Mouse (Mus musculus) adrenal gland, adult 8-10 months (tissue): ENCODE measurements around the gene Frs3. TPM values are rescaled to one million over a fixed set of nuclear protein-coding genes. Genes with fewer than 3 reads are reported as not detected.
"Not testable (repeated sequence)": the region's sequence is repeated elsewhere in the genome, so short reads cannot be mapped to it uniquely, and the experiment has no call there.

Source experiments
- DNase-seq: peaks from one replicate; pipeline ENCODE4 v3.0.0; 2022
- total RNA-seq, 4 experiments: library from RNA; stranded (reverse); gene quantifications; 2 replicates each; pipeline ENCODE4 v1.2.4; 2022

The Frs3 gene
- 10 to 100 TPM in 1 of 4 experiments, 1 to 10 TPM in 3; 3.9 to 10.5 (median 8.6) TPM for total RNA-seq

- DNase-seq, result peak; percentile 68
Measured at GRCm38 (mm10) chr17:47688608-47689575, at the start of gene Frs3. Gene Frs3, plus strand, starts transcription at chr17:47689030.

DNA sequence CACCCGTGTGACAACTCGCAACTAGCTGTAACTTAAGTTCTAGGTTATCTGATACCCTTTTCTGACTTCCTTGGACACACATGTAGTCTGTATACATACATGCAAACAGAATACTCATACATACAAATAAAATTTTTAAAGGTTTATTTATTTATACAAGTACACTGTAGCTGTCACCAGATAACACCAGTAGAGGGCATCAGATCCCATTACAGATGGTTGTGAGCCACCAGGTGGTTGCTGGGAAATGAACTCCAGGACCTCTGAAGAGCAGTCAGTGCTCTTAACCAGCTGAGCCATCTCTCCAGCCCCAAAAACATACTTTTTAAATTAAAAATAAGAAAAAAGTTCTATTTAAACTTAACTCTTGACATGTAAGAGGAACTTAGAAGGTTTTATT, 45.8 kb upstream of the Frs3 start:
- no peak for DNase-seq

DNA sequence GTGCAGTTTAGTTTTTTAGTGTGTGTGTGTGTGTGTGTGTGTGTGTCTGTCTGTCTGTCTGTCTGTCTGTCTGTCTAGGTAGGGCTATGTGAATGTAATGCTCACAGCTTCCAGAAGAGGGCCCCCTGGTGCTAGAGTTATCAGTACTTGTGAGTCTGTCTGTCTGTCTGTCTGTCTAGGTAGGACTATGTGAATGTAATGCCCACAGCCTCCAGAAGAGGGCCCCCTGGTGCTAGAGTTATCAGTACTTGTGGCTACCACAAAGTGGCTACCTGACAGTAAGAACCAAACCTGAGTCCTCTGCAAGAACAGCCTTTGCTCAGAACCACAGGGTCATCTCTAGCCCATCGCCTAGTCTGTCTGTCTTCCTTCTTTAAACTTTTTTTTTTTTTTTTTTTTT, 42.1 kb upstream of the Frs3 start:
- peak; percentile 32 for DNase-seq

DNA sequence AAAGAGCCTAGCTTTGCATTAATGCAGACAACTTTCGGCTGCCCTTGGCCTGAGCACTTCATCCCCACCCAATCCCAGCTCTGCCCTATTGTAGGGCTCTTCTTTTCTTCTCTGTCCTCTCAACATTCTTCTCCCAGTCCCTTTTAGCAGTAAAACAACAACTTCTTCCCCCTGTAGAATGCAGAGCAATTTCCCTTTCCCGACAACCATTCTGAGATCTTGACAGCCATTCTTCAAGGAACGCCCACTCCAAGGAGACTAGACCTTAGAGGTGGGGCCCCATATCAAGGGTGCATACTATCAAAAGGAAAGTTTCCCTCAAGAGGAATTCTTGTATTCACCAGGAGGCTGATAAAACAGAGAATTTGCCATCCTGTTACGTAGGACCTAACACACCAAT, 39.9 kb upstream of the Frs3 start:
- no peak for DNase-seq

DNA sequence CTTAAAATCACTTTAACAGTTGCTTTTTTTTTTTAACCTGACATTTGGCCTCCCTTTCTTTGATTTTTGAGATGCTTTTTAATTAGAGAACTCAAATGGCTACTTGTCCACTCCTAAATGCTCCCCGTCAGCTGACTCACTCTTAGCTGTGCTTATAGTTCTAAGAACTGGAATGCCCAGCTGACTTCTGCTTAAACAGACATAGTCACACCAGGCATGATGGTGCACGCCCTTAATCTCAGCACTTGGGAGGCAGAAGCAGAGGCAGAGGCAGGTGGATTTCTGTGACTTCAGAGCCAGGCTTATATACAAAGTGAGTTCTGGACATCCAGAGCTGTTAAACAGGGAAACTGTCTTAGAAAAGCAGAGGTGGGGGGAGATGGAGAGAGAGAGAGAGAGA, 36.9 kb upstream of the Frs3 start:
- no peak for DNase-seq

DNA sequence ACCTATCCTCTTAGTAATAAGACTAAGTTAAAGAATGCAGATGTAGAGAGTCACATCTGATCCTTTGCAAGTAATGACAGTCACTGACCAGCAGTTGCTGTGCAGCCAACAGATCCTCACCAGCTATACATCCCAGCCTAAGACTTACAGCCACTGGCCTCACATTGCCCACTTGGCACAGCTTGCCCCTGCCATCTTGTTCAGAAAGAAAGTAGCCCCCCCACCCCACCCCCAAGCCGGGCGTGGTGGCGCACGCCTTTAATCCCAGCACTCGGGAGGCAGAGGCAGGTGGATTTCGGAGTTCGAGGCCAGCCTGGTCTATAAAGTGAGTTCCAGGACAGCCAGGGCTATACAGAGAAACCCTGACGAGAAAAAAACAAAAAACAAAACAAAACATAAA, 34.5 kb upstream of the Frs3 start:
- DNase-seq, result not testable (repeated sequence)

GRCm38 (mm10) chr17:47655697-47656096, 33.1 kb upstream of the Frs3 start:
- DNase-seq, result no peak

DNA sequence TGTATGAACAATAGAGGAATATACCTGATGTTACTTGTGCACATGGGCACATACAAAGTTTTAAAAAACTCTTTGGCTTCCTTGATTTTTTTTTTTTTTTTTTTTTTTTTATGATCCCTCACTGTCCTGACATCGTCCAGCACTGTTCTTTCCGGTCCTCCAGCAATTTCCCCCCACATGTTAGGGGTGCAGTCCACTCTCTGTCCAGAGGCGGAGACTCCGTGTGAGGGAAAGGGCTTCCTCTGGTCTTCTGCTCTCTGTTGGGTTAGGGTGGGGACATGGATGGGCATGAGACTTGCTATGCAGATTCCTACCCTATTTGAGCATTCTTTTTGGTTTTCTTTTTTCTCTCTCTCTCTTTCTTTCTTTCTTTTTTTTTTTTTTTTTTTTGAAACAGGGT, 30.9 kb upstream of the Frs3 start:
- no peak for DNase-seq

DNA sequence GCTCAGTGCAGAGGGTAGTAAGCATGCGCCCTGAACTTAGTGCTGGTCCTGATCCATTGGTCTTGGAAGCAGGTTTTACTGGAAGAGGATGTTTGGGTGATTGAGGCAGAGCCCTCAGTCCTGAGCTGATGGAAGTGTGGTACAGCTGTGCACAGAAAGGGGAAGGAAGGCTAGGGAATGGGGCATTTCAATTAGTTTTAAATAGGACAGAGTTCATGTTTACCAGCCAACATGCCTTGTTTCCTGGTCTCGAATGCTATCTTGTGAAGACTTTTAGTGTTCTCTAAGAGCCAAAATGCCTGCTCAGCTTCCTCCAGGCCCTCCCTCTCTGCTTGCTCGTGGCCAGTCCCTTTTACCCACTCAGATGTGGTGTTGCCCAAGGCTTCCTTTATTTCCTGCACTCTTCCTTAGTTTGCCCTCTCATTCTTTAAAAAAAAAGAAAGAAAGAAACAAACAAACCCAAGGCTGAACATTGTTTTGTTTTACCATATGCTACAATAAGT, 30.0 kb upstream of the Frs3 start:
- DNase-seq, result no peak

DNA sequence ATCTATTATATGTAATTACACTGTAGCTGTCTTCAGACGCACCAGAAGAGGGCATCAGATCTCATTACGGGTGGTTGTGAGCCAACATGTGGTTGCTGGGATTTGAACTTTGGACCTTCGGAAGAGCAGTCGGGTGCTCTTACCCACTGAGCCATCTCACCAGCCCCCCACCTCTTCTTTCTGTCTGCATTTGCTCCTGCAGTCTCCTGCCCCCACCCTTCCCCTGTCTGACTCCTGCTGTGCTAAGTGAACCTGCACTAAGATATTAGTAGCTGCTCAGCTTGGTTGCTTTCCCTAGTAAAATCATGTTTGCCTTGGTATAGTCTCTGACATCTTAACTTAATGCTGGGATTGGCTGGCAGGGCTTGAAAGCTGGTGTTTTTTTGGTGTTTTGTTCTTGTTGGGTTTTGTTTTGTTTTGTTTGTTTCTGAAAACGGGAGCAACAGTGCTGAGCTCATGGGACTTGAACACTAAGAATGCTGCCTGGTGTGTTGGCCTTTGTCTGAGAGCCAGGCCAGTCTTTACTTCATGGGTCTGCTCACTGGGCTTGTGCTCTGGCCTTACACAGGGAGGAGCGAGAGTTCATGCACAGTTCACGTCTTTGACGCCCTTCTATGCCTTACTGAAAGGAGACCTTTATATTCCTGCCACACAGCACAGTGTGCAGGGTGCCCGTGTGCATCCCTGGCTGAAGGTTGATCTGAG, 25.7 kb upstream of the Frs3 start:
- no peak for DNase-seq

DNA sequence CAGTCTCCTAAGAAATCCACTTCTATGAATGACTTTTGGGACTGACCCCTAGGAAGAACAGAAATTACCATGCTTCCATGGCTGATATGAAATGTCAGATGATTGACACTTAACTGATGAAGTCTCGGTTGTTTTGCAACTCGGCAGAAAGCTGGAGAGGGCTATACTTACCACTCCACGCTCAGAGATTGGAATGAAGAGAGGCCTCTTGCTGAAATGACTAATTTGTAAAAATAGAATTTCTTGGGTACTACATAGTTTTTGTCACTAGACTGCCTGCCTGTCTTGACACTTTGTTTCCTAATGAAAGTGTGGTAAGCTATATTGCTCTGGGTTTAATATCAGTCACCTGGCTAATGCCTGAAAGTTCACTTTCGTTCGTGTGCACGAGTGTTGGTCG, 24.4 kb upstream of the Frs3 start:
- DNase-seq, result no peak

- DNase-seq, result no peak
Measured at GRCm38 (mm10) chr17:47669166-47669565, 19.7 kb upstream of the Frs3 start.

- DNase-seq, result no peak
Measured at GRCm38 (mm10) chr17:47671988-47672310, 16.9 kb upstream of the Frs3 start.

- peak; percentile 42 for DNase-seq
Measured at GRCm38 (mm10) chr17:47672311-47673111, 16.3 kb upstream of the Frs3 start.

GRCm38 (mm10) chr17:47676581-47676980, 12.2 kb upstream of the Frs3 start:
- peak; percentile 41 for DNase-seq

DNA sequence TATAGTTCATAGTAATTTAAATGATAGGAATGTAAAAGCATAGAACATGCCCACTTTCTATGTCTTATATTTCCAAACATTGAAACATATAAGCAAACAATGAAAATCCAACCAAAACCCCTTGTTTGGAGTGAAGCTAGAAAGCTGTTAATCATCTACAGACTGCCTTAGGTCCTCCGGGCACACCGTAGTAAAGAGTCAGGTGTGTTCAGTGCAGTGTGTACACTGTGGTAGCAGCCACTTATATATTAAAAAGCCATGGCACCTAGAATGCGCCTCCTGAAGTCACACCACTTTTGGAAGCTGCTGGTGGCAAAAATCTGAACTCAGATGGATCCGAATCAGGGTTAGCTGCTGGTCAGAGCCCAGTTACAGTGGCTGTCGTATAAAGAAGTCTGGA, 10.6 kb upstream of the Frs3 start:
- DNase-seq, result no peak

DNA sequence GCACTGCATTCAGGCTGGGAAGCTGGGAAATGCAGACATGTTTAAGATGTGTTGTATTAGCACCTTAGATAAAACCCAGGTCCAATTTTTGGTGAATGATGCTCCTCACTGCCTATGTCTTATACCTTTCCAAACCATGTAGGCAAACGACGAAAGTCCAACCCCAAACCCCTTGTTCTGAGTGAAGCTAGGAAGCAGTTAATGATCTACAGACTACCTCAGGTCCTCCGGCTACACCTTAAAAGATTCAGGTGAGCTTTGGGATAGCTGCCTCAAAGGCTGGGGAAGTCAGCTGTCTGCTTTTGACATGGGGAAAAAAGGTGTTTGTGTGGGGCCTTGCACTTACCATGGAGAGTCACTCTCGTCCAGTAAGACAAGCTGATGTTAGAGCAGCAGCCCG, 10.1 kb upstream of the Frs3 start:
- no peak for DNase-seq

DNA sequence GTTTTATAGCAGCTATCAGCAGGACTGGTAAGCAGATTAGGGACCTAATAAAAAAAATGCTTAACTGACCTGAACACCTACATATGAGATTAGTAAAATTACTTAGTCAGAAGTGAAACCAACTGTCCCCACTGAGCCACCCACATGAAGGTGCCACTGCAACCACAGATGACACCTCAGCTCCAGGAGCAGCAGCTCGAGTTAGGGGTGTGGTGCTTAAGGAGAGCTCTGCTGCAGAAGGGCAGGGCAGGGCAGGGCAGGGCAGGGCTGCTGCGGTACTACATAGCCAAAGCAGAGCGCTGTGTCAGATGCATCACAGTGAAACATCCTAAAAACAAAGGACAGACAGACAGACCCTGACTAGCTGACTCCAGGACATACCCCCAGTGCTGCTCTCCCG, 6.0 kb upstream of the Frs3 start:
- DNase-seq, result no peak

DNA sequence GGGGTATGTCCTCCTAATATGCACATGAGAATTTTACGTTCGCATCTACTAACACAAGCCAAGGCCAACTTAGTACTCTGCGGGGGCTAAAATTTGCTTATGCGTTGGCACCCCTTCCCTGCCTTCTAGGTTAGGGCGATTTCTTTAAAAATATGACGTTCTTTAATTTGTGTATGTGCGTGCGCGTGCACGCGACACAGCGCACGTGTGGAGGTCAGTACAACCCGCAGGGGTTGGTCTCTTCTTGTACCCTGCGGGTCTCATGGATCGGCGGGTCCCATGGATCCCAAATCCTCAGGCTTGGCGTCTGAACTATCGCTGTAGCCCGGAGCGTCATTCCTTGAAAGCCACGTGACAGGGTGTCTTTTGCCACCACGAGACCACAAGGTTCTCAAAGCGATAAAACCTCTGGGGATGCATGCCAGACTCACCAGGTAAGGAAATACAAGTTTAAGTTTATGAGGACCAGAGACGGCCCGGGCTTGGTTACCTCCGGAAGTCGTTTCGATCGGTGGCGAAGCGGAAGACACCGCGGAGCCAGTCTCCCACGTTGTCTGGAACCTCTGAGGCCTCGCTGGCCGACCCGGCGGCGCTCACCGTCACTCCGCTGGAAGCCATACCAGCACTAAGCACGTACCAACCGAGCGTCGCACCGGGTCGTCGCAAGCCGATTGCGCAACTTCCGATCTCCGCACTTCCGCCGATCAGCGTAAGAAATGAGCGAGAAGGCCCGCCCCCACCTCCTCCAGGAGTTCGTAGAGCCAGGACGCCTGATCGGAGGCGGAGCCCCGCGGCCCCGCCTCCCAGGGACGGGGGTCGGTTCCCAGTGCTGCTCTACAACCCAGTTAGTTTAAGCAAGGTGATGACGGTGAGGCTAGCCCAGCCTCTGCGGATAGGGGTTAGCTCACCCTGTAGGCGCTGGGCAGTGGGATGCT, 1.2 kb upstream of the Frs3 start:
- peak; percentile 93 for DNase-seq

DNA sequence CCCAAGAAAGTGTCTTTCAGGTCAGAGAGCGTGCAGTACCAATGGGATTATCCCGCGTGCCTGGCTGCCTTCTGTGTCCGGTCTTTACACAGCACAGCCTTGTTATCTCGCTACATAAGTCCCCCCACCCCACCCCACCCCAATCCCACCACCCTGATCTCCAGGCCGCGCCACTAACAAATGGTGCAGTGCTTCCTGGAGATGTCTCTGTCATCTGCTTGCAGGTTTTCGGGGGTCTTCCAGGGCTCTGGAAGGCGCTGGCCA, 554 bp upstream of the Frs3 start, which contains the start of gene Tomm6:
Gene Tomm6 (minus strand): TSS at position 43 of the 264 bp plus-strand sequence.
- no peak for DNase-seq

DNA sequence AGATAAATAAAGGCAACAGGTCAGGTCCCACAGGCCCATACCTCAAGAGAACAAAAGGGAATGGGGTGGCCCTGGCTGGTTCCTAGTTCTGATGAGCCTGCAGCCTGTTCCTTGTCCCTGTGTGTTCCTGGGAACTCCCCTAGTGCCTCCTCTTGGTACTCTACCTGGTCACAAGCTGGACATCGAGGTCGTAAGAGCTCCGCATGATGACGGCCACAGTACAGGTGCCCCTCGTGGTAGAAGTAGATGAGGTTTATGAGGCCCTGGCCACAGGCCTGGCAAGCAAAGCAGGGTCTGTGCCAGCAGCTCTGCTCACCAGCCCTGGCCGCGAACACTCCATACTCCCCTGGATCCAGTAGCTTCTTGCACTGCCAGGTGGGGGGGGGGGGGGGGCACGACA, 1.1 kb downstream of the Frs3 start:
- DNase-seq, result no peak

DNA sequence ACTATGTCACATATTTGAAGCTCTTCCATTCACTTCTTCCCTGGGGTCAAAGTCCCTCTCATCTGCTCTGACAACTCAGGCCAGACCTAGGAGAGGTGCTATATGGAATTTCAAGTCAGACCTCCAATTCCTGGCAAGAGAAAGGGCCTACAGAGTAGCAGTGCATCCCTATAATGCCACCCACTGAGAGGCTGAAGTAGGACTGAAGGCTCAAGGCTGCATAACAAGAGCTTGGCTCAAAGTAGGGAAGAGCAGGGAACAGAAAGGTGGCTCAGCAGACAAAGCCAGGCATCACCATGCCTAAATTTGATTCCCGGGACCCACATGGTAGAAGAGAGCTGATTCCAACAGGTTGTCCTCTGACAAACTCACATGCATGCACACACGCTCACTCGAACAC, 2.8 kb downstream of the Frs3 start:
- DNase-seq, result no peak
